Mouse (Mus musculus) MEL (cell line): Measurements from ENCODE around the gene Eaf1. TPM values are rescaled to one million over a fixed set of nuclear protein-coding genes. Genes with fewer than 3 reads are reported as not detected.

Experiments used
- DNase-seq: peaks from one replicate; pipeline ENCODE4 v3.0.0; 2011; ENCODE audit warnings: low read depth, low spot score
- H3K27ac ChIP-seq: 2 replicates; pipeline ENCODE4 v1.5.1; 2012; ENCODE audit warnings: low read depth, mild to moderate bottlenecking, control low read depth, low read length, moderate library complexity; ENCODE audit not compliant: control insufficient read depth
- H3K27me3 ChIP-seq, 2 experiments: fragments of 150-350 bp in 1 of 2; sonication (generic) in 1 of 2; 2 replicates each; pipeline ENCODE4 v1.6.1; 2012; ENCODE audit warnings: low read length in 2 of 2, mild to moderate bottlenecking in 2 of 2, improper control_type of control experiment in 1 of 2, moderate library complexity in 1 of 2; ENCODE audit not compliant: insufficient read depth in 2 of 2, control insufficient read depth in 1 of 2
- H3K36me3 ChIP-seq, 2 experiments: 2 replicates each; pipeline ENCODE4 v1.6.1; 2012 to 2014; ENCODE audit warnings: low read length in 2 of 2, improper control_type of control experiment in 1 of 2, inconsistent platforms in 1 of 2, mild to moderate bottlenecking in 1 of 2; ENCODE audit not compliant: insufficient read depth in 2 of 2, control insufficient read depth in 1 of 2
- H3K4me1 ChIP-seq, 2 experiments: fragments of 150-350 bp in 1 of 2; sonication (generic) in 1 of 2; 2 replicates each; pipeline ENCODE4 v1.6.1; 2012; ENCODE audit warnings: low read length in 2 of 2, improper control_type of control experiment in 1 of 2, mild to moderate bottlenecking in 1 of 2; ENCODE audit not compliant: insufficient read depth in 2 of 2, control insufficient read depth in 1 of 2
- H3K4me3 ChIP-seq, 2 experiments: fragments of 150-350 bp in 1 of 2; sonication (generic) in 1 of 2; 2 replicates each; pipeline ENCODE4 v1.5.1; 2012; ENCODE audit warnings: low read depth in 2 of 2, low read length in 2 of 2, mild to moderate bottlenecking in 2 of 2, moderate library complexity in 2 of 2, control low read depth in 1 of 2, improper control_type of control experiment in 1 of 2; ENCODE audit not compliant: control insufficient read depth in 1 of 2, insufficient read depth in 1 of 2
- H3K79me2 ChIP-seq: 2 replicates; pipeline ENCODE4 v1.6.1; 2012; ENCODE audit warnings: mild to moderate bottlenecking, low read length, moderate library complexity; ENCODE audit not compliant: control insufficient read depth, poor library complexity, insufficient read depth
- H3K9ac ChIP-seq: 2 replicates; pipeline ENCODE4 v1.6.1; 2012; ENCODE audit warnings: low read depth, mild to moderate bottlenecking, control low read depth, low read length, moderate library complexity; ENCODE audit not compliant: control insufficient read depth, poor library complexity, severe bottlenecking
- H3K9me3 ChIP-seq: fragments of 150-350 bp; sonication (generic); replicated peaks from 2 replicates; pipeline ENCODE4 v1.6.1; 2012; ENCODE audit warnings: mild to moderate bottlenecking, low read length, improper control_type of control experiment, moderate library complexity; ENCODE audit not compliant: insufficient read depth
- BHLHE40 ChIP-seq: IDR thresholded peaks from 2 replicates; pipeline ENCODE4 v1.6.1; 2012; ENCODE audit warnings: low read depth, mild to moderate bottlenecking, inconsistent platforms, low read length, improper control_type of control experiment, borderline replicate concordance
- CTCF ChIP-seq, 3 experiments: IDR thresholded peaks in 2 of 3; conservative IDR thresholded peaks in 1 of 3; 2 replicates each; pipeline ENCODE4 v1.5.1; 2011 to 2012; ENCODE audit warnings: low read length in 3 of 3, low read depth in 2 of 3, mild to moderate bottlenecking in 2 of 3, improper control_type of control experiment in 1 of 3, inconsistent platforms in 1 of 3, mixed read lengths in 1 of 3, moderate library complexity in 1 of 3; ENCODE audit not compliant: control insufficient read depth in 1 of 3, insufficient read depth in 1 of 3, poor library complexity in 1 of 3, severe bottlenecking in 1 of 3
- E2F4 ChIP-seq: IDR thresholded peaks from 2 replicates; pipeline ENCODE4 v1.6.1; 2011; ENCODE audit warnings: low read depth, low read length, improper control_type of control experiment, borderline replicate concordance
- ELF1 ChIP-seq: IDR thresholded peaks from 2 replicates; pipeline ENCODE4 v1.6.1; 2014; ENCODE audit warnings: low read depth, mild to moderate bottlenecking, inconsistent platforms, low read length, improper control_type of control experiment, moderate library complexity
- ETS1 ChIP-seq: IDR thresholded peaks from 2 replicates; pipeline ENCODE4 v1.6.1; 2012; ENCODE audit warnings: low read depth, mild to moderate bottlenecking, inconsistent platforms, low read length, improper control_type of control experiment, moderate library complexity
- GABPA ChIP-seq: IDR thresholded peaks from 2 replicates; pipeline ENCODE4 v1.6.1; 2012; ENCODE audit warnings: low read depth, mild to moderate bottlenecking, inconsistent platforms, low read length, improper control_type of control experiment, moderate library complexity
- GATA1 ChIP-seq: IDR thresholded peaks from 2 replicates; pipeline ENCODE4 v1.6.1; 2011; ENCODE audit warnings: low read depth, low read length, improper control_type of control experiment
- MXI1 ChIP-seq: IDR thresholded peaks from 2 replicates; pipeline ENCODE4 v1.6.1; 2011; ENCODE audit warnings: mild to moderate bottlenecking, low read depth, low read length, improper control_type of control experiment
- MYB ChIP-seq: IDR thresholded peaks from 2 replicates; pipeline ENCODE4 v1.6.1; 2011; ENCODE audit warnings: mild to moderate bottlenecking, low read depth, low read length, improper control_type of control experiment
- MYC ChIP-seq: IDR thresholded peaks from 2 replicates; pipeline ENCODE4 v1.6.1; 2011; ENCODE audit warnings: low read depth, mild to moderate bottlenecking, low read length, improper control_type of control experiment, moderate library complexity
- NELFE ChIP-seq: IDR thresholded peaks from 2 replicates; pipeline ENCODE4 v1.6.1; 2011; ENCODE audit warnings: low read depth, low read length, improper control_type of control experiment
- POLR2AphosphoS2 ChIP-seq: IDR thresholded peaks from 2 replicates; pipeline ENCODE4 v1.6.1; 2011; ENCODE audit warnings: low read length, improper control_type of control experiment
- POLR2AphosphoS5 ChIP-seq: IDR thresholded peaks from 2 replicates; pipeline ENCODE4 v1.6.1; 2012; ENCODE audit warnings: low read depth, borderline replicate concordance, mild to moderate bottlenecking, inconsistent platforms, low read length, moderate library complexity, mixed read lengths
- RCOR1 ChIP-seq: IDR thresholded peaks from 2 replicates; pipeline ENCODE4 v1.6.1; 2012; ENCODE audit warnings: low read depth, mild to moderate bottlenecking, inconsistent platforms, low read length, improper control_type of control experiment
- SIN3A ChIP-seq: IDR thresholded peaks from 2 replicates; pipeline ENCODE4 v1.6.1; 2012; ENCODE audit warnings: low read length, improper control_type of control experiment, inconsistent platforms
- SMC3 ChIP-seq: IDR thresholded peaks from 2 replicates; pipeline ENCODE4 v1.6.1; 2011; ENCODE audit warnings: low read depth, low read length, improper control_type of control experiment
- TAL1 ChIP-seq: IDR thresholded peaks from 2 replicates; pipeline ENCODE4 v1.6.1; 2012; ENCODE audit warnings: mild to moderate bottlenecking, inconsistent platforms, low read length, moderate library complexity, mixed read lengths
- TBP ChIP-seq: IDR thresholded peaks from 2 replicates; pipeline ENCODE4 v1.8.0; 2011; ENCODE audit warnings: low read depth, low read length, improper control_type of control experiment
- TCF12 ChIP-seq: IDR thresholded peaks from 2 replicates; pipeline ENCODE4 v1.6.1; 2014; ENCODE audit warnings: low read depth, mild to moderate bottlenecking, inconsistent platforms, low read length, improper control_type of control experiment, moderate library complexity
- USF1 ChIP-seq: IDR thresholded peaks from 2 replicates; pipeline ENCODE4 v1.6.1; 2014; ENCODE audit warnings: low read depth, mild to moderate bottlenecking, inconsistent platforms, low read length, improper control_type of control experiment, moderate library complexity
- USF2 ChIP-seq, 2 experiments: IDR thresholded peaks; 2 replicates each; pipeline ENCODE4 v1.6.1; 2011 to 2012; ENCODE audit warnings: improper control_type of control experiment in 2 of 2, low read length in 2 of 2, borderline replicate concordance in 1 of 2, inconsistent platforms in 1 of 2, low read depth in 1 of 2, mild to moderate bottlenecking in 1 of 2; ENCODE audit not compliant: insufficient read depth in 1 of 2
- ZKSCAN1 ChIP-seq: IDR thresholded peaks from 2 replicates; pipeline ENCODE4 v1.6.1; 2012; ENCODE audit warnings: low read depth, mild to moderate bottlenecking, inconsistent platforms, low read length, improper control_type of control experiment, moderate library complexity
- ZNF384 ChIP-seq: IDR thresholded peaks from 2 replicates; pipeline ENCODE4 v1.6.1; 2012; ENCODE audit warnings: low read depth, mild to moderate bottlenecking, inconsistent platforms, low read length, improper control_type of control experiment
- polyA plus RNA-seq, 2 experiments: library from polyadenylated mRNA; stranded (reverse) in 1 of 2; unstranded in 1 of 2; fragments of >175 nt in 1 of 2; fragments of >200 nt in 1 of 2; gene quantifications; 2 replicates each; pipeline versions ENCODE4 v1.2.1 to v1.2.4; 2012; ENCODE audit warnings: low replicate concordance in 2 of 2, low read depth in 1 of 2; ENCODE audit not compliant: insufficient read length in 2 of 2, insufficient read depth in 1 of 2, missing spikeins in 1 of 2
- total RNA-seq: library from RNA; depleted of rRNA; stranded (reverse); fragments of 300-350 nt; gene quantifications from 2 replicates; pipeline ENCODE4 v1.2.3, GENCODE M21; 2012

Eaf1 gene
- total and polyA plus RNA-seq, 3 experiments = 50.6 to 67.2 TPM; not detected in 1

- no peak for DNase-seq
- TF ChIP-seq POLR2AphosphoS5 (no peak), USF1 (no peak), POLR2AphosphoS2 (no peak), TCF12 (no peak), ELF1 (no peak), ZKSCAN1 (no peak), USF2 (IDR thresholded peaks at IDR 0.05; ENCODE audit: borderline replicate concordance in 1 of 2, insufficient read depth in 1 of 2, low read depth in 1 of 2, low read length in 2 of 2) (no peak), CTCF (IDR thresholded peaks at IDR 0.05 in 2 of 3, conservative IDR thresholded peaks at IDR 0.05 in 1 of 3; ENCODE audit: control insufficient read depth in 1 of 3, insufficient read depth in 1 of 3, low read depth in 2 of 3, low read length in 3 of 3, poor library complexity in 1 of 3, severe bottlenecking in 1 of 3) (no peak), TAL1 (no peak), GATA1 (no peak), GABPA (no peak)
- Histone ChIP-seq H3K9me3 (no peaks in the 10 kb centered on the region), H3K27me3 (no peaks in the 10 kb centered on the region; a peak in 2 of 4 replicates), H3K36me3 (no peaks in the 10 kb centered on the region), H3K4me3 (no peak overlapping the region), H3K27ac (no peak overlapping the region), H3K79me2 (no peaks in the 10 kb centered on the region), H3K4me1 (0 out of 4 replicates have a peak, but pooled peaks cover 0 to 3% of the 10 kb centered on the region in 2 experiments), H3K9ac (no peak overlapping the region)
Observed at GRCm38 (mm10) chr14:31530847-31531246, 36.6 kb downstream of the Eaf1 start.

- Histone ChIP-seq H3K9me3 (no peaks in the 10 kb centered on the region), H3K27ac (no peak overlapping the region), H3K9ac (no peak overlapping the region), H3K4me3 (no peak overlapping the region), H3K4me1 (0 out of 4 replicates have a peak, but pooled peaks cover 0 to 3% of the 10 kb centered on the region in 2 experiments), H3K27me3 (peaks cover 0 to 1% of the 10 kb centered on the region in 2 experiments; a peak in 2 of 4 replicates), H3K36me3 (no peaks in the 10 kb centered on the region)
- no peak for DNase-seq
- TF ChIP-seq GABPA (no peak), NELFE (no peak), RCOR1 (no peak), ZNF384 (no peak), BHLHE40 (no peak), SMC3 (no peak), TAL1 (no peak), MXI1 (no peak), ELF1 (no peak), POLR2AphosphoS2 (no peak), SIN3A (no peak), MYB (no peak), ETS1 (no peak), USF1 (no peak), E2F4 (no peak), TBP (no peak), MYC (no peak)
- TF ChIP-seq, all 39 proteins: peak for 0
- no peaks in the 10 kb centered on the region for H3K79me2 ChIP-seq
Observed at GRCm38 (mm10) chr14:31531506-31532148, 37.4 kb downstream of the Eaf1 start.
